Mouse (Mus musculus) forelimb bud, embryonic 11.5 days (tissue): ENCODE data around the gene Get4.

Experiments used
- DNase-seq: peaks from one replicate; pipeline ENCODE4 v3.0.0-alpha.2; 2012; ENCODE audit warnings: low read depth, low spot score

Gene Get4

GRCm38 (mm10) chr5:139283460-139284180, 31.5 kb downstream of the Get4 start:
- no peak for DNase-seq

GRCm38 (mm10) chr5:139285383-139286067, 33.4 kb downstream of the Get4 start:
- DNase-seq = no peak

GRCm38 (mm10) chr5:139286142-139286941, 34.2 kb downstream of the Get4 start:
- no peak for DNase-seq

- no peak for DNase-seq
Observed at GRCm38 (mm10) chr5:139287099-139287498, 35.0 kb downstream of the Get4 start.

GRCm38 (mm10) chr5:139287787-139288186, 35.7 kb downstream of the Get4 start:
- no peak for DNase-seq

- no peak for DNase-seq
Observed at GRCm38 (mm10) chr5:139288591-139288990, 36.5 kb downstream of the Get4 start.

- no peak for DNase-seq
Observed at GRCm38 (mm10) chr5:139290467-139291259, 38.5 kb downstream of the Get4 start.

- no peak for DNase-seq
Observed at GRCm38 (mm10) chr5:139291811-139292560, 39.9 kb downstream of the Get4 start.

GRCm38 (mm10) chr5:139294089-139294488, 42.0 kb downstream of the Get4 start:
- no peak for DNase-seq

GRCm38 (mm10) chr5:139297092-139297491, 45.0 kb downstream of the Get4 start:
- DNase-seq = no peak

- no peak for DNase-seq
Observed at GRCm38 (mm10) chr5:139297745-139298144, 45.6 kb downstream of the Get4 start.

GRCm38 (mm10) chr5:139302101-139302500, 50.0 kb downstream of the Get4 start:
- DNase-seq = no peak

GRCm38 (mm10) chr5:139303646-139304061, 51.5 kb downstream of the Get4 start:
- DNase-seq = no peak

GRCm38 (mm10) chr5:139309946-139310345, 57.8 kb downstream of the Get4 start:
- DNase-seq = no peak

GRCm38 (mm10) chr5:139310477-139310876, 58.4 kb downstream of the Get4 start:
- no peak for DNase-seq

- DNase-seq = no peak
Observed at GRCm38 (mm10) chr5:139311822-139312221, 59.7 kb downstream of the Get4 start.

GRCm38 (mm10) chr5:139313536-139313935, 61.4 kb downstream of the Get4 start:
- no peak for DNase-seq

GRCm38 (mm10) chr5:139314941-139315642, 63.0 kb downstream of the Get4 start:
- no peak for DNase-seq

- no peak for DNase-seq
Observed at GRCm38 (mm10) chr5:139316982-139317675, 65.0 kb downstream of the Get4 start.
